ENCODE assay signal across 22 mouse cellular contexts in the genomic region with DNA sequence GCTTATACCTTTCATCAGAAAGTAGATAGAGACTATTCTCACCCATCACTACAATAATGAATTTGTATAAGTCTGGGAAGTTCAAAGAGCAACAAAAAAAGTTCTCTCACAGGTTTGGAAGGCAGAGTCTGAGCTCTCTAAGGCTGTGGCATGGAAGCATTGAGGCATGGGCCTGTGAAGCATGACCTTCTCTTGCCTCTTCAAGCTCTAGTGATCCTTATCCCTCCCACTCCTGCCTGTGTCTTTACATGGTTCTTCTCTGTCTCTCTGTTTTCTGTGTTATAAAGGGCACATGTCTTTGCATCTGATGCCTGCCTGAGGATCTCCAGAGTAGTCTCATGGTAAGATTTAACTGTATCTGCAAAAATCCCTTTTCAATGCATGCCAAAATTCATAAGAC.
A peak's percentile ranks its signal among the peaks of the same experiment; 100 is the strongest.
DNase-seq lines count a peak whose midpoint lies in the region; ATAC-seq lines count a peak whose summit lies in the region.
"Had no signal": no experiment of that assay in that cellular context is flagged by ENCODE, and none has a peak within 500 bp of the region (broad histone marks: within the 10 kb centered on the region; RNA-seq: fewer than 3 reads in every experiment).

No protein-coding gene starts in this region.

- no peak overlapping the region for H3K27ac ChIP-seq in kidney, embryonic 14.5 days (ENCODE audit: low read depth, low read length)
- H3K27ac ChIP-seq in kidney, embryonic 16.5 days (ENCODE audit: low read length) = no peak overlapping the region
- H3K27ac ChIP-seq: embryonic facial prominence, embryonic 13.5 days; embryonic facial prominence, embryonic 15.5 days; forebrain, embryonic 10.5 days; forebrain, embryonic 12.5 days had no signal

- H3K36me3 ChIP-seq in kidney, embryonic 14.5 days (ENCODE audit: control insufficient read depth, insufficient read depth, low read length) = no peaks in the 10 kb centered on the region
- H3K36me3 ChIP-seq in kidney, embryonic 16.5 days (ENCODE audit: insufficient read depth, low read length) = no peaks in the 10 kb centered on the region
- H3K36me3 ChIP-seq: embryonic facial prominence, embryonic 13.5 days; embryonic facial prominence, embryonic 15.5 days; forebrain, embryonic 10.5 days; forebrain, embryonic 12.5 days had no signal

- no peaks in the 10 kb centered on the region for H3K27me3 ChIP-seq in kidney, embryonic 14.5 days (ENCODE audit: control insufficient read depth, insufficient read depth, low read length)
- H3K27me3 ChIP-seq in kidney, embryonic 16.5 days (ENCODE audit: insufficient read depth, low read length) = no peaks in the 10 kb centered on the region
- H3K27me3 ChIP-seq: embryonic facial prominence, embryonic 13.5 days; embryonic facial prominence, embryonic 15.5 days; forebrain, embryonic 12.5 days had no signal

- no peaks in the 10 kb centered on the region for H3K9me3 ChIP-seq in kidney, embryonic 14.5 days (ENCODE audit: control insufficient read depth, low read length)
- no peaks in the 10 kb centered on the region for H3K9me3 ChIP-seq in kidney, embryonic 16.5 days (ENCODE audit: low read length)
- H3K9me3 ChIP-seq: embryonic facial prominence, embryonic 13.5 days; embryonic facial prominence, embryonic 15.5 days; forebrain, embryonic 10.5 days; forebrain, embryonic 12.5 days had no signal

- no peak overlapping the region for H3K4me3 ChIP-seq in kidney, embryonic 14.5 days (ENCODE audit: low read length)
- H3K4me3 ChIP-seq in kidney, embryonic 16.5 days (ENCODE audit: low read length) = no peak overlapping the region
- H3K4me3 ChIP-seq: embryonic facial prominence, embryonic 13.5 days; embryonic facial prominence, embryonic 15.5 days; erythroblast, embryonic 14.5 days; forebrain, embryonic 10.5 days; forebrain, embryonic 12.5 days had no signal

- DNase-seq in kidney, postnatal 25 days = no peak
- no peak for DNase-seq in kidney, adult 18-20 months
- peak; percentile 38 for DNase-seq in A20 (ENCODE audit: low read depth, low spot score)
- DNase-seq: adrenal gland, adult 2 months; adrenal gland, postnatal 10 days; adrenal gland, postnatal 25 days; cerebellum, adult 11 months; cerebellum, adult 18-20 months; cerebellum, adult 8-10 months; cerebellum, adult 9-11 months; cerebellum, postnatal 14 days; cerebellum, postnatal 36 days; embryo, embryonic 11 days had no signal

- no peak overlapping the region for H3K9ac ChIP-seq in kidney, embryonic 14.5 days (ENCODE audit: low read depth, low read length)
- H3K9ac ChIP-seq in kidney, embryonic 16.5 days (replicated peaks; ENCODE audit: low read length) = no peak overlapping the region
- H3K9ac ChIP-seq: embryonic facial prominence, embryonic 13.5 days; embryonic facial prominence, embryonic 15.5 days; forebrain, embryonic 12.5 days had no signal

- H3K4me2 ChIP-seq in kidney, embryonic 14.5 days (replicated peaks; ENCODE audit: low read depth, low read length) = no peak overlapping the region
- no peak overlapping the region for H3K4me2 ChIP-seq in kidney, embryonic 16.5 days (replicated peaks; ENCODE audit: low read depth, low read length)
- H3K4me2 ChIP-seq: embryonic facial prominence, embryonic 13.5 days; embryonic facial prominence, embryonic 15.5 days; forebrain, embryonic 12.5 days had no signal

- peak; percentile 94 for ATAC-seq in kidney, embryonic 14.5 days (ENCODE audit: low FRiP score, low TSS enrichment)
- ATAC-seq in kidney, embryonic 16.5 days (ENCODE audit: low FRiP score, low TSS enrichment) = peak; percentile 89
- ATAC-seq: forebrain, embryonic 14.5 days; forebrain, embryonic 16.5 days had no signal

- H3K4me1 ChIP-seq in kidney, embryonic 14.5 days (ENCODE audit: control insufficient read depth, insufficient read depth, low read length) = no peaks in the 10 kb centered on the region
- no peaks in the 10 kb centered on the region for H3K4me1 ChIP-seq in kidney, embryonic 16.5 days (ENCODE audit: insufficient read depth, low read length)
- H3K4me1 ChIP-seq: embryonic facial prominence, embryonic 13.5 days; embryonic facial prominence, embryonic 15.5 days; forebrain, embryonic 10.5 days; forebrain, embryonic 12.5 days had no signal
